Mouse (Mus musculus): Measurements from ENCODE around the gene Tnfrsf18. TPM values are rescaled to one million over a fixed set of nuclear protein-coding genes. Genes with fewer than 3 reads are reported as not detected.

Gene Tnfrsf18
- not detected for total RNA-seq (2021)
- long read RNA-seq, experiment 1, partial matches to known transcripts, result 0 of 2 reads
- long read RNA-seq, experiment 1, other reads (novel, unspliced or antisense), result 2 of 2 reads
- long read RNA-seq, experiment 2, result 0 reads

- no peak; the same call in 1 of the 2 replicates for TF ChIP-seq CTCF (IDR thresholded peaks at IDR 0.05)
- peak; percentile 41 to 68 for DNase-seq (ENCODE audit: extremely low spot score in 1 of 2, low spot score in 2 of 2)
- intact Hi-C loops (cut with DNase I), result no loop called here
- Histone ChIP-seq H3K27ac (no peak within 1 kb of the TSS), H3K4me3 (no peak within 1 kb of the TSS)
These were observed at the start of gene Tnfrsf18 for GRCm38 (mm10) chr4:156026013-156026412. TSS of gene Tnfrsf18 (plus strand) at chr4:156026164.

GRCm38 (mm10) chr4:155981436-155982082, 44.4 kb upstream of the Tnfrsf18 start:
- no peak for DNase-seq (ENCODE audit: extremely low spot score in 1 of 2, low spot score in 2 of 2)
- no peak for TF ChIP-seq CTCF (IDR thresholded peaks at IDR 0.05)
- Histone ChIP-seq H3K27ac (no peak overlapping the region), H3K4me3 (no peak overlapping the region)
- intact Hi-C loops (cut with DNase I), result no loop called here

GRCm38 (mm10) chr4:155983788-155984187, 42.2 kb upstream of the Tnfrsf18 start:
- intact Hi-C loops (cut with DNase I), result no loop called here
- H3K27ac ChIP-seq, result no peak overlapping the region
- no peak for DNase-seq (ENCODE audit: extremely low spot score in 1 of 2, low spot score in 2 of 2)
- TF ChIP-seq CTCF (IDR thresholded peaks at IDR 0.05), result no peak
- no peak overlapping the region for H3K4me3 ChIP-seq

- Histone ChIP-seq H3K4me3 (peak overlapping the region; percentile 91), H3K27ac (peak overlapping the region; percentile 99)
- no peak for TF ChIP-seq CTCF (IDR thresholded peaks at IDR 0.05)
- no peak for DNase-seq (ENCODE audit: extremely low spot score in 1 of 2, low spot score in 2 of 2)
- intact Hi-C loops (cut with DNase I), result loop anchor here (5.0 kb wide), 1 partner anchor 99 kb away; the partner anchor contains the start of genes Acap3 and Pusl1
These were observed 34.6 kb upstream of the Tnfrsf18 start for GRCm38 (mm10) chr4:155991211-155991907.

GRCm38 (mm10) chr4:155991908-155992230, 34.1 kb upstream of the Tnfrsf18 start:
- DNase-seq (ENCODE audit: extremely low spot score in 1 of 2, low spot score in 2 of 2), result no peak
- intact Hi-C loops (cut with DNase I), result loop anchor here (1.0 to 5.0 kb wide), 2 partner anchors 100 to 117 kb away; partner anchors contain the start of genes 9430015G10Rik, Acap3 and Pusl1
- no peak for TF ChIP-seq CTCF (IDR thresholded peaks at IDR 0.05)
- peak overlapping the region; percentile 91 for H3K4me3 ChIP-seq
- H3K27ac ChIP-seq, result peak overlapping the region; percentile 99

GRCm38 (mm10) chr4:155992241-155992905, 33.6 kb upstream of the Tnfrsf18 start, which contains the start of the genes B3galt6 and Sdf4:
TSS of gene B3galt6 (minus strand) at chr4:155992649.
TSS of gene Sdf4 (plus strand) at chr4:155992872.
- peak; percentile 89 to 93 for DNase-seq (ENCODE audit: extremely low spot score in 1 of 2, low spot score in 2 of 2)
- intact Hi-C loops (cut with DNase I), result loop anchor here (1.0 to 5.0 kb wide), 2 partner anchors 100 to 117 kb away; partner anchors contain the start of genes 9430015G10Rik, Acap3 and Pusl1
- Histone ChIP-seq H3K4me3 (peak within 1 kb of the TSS; percentile 99), H3K27ac (peak within 1 kb of the TSS; percentile 99)
- TF ChIP-seq CTCF (IDR thresholded peaks at IDR 0.05), result peak; percentile 83

- no peak for TF ChIP-seq CTCF (IDR thresholded peaks at IDR 0.05)
- Histone ChIP-seq H3K27ac (peak overlapping the region; percentile 98), H3K4me3 (peak overlapping the region; percentile 99)
- intact Hi-C loops (cut with DNase I), result loop anchor here (1.0 to 5.0 kb wide), 2 partner anchors 101 to 116 kb away; partner anchors contain the start of genes 9430015G10Rik, Acap3 and Pusl1
- DNase-seq (ENCODE audit: extremely low spot score in 1 of 2, low spot score in 2 of 2), result peak in 1 of 2 experiments; percentile 93
These were observed 32.9 kb upstream of the Tnfrsf18 start for GRCm38 (mm10) chr4:155992906-155993547.

GRCm38 (mm10) chr4:155993606-155994005, 32.4 kb upstream of the Tnfrsf18 start:
- no peak for DNase-seq (ENCODE audit: extremely low spot score in 1 of 2, low spot score in 2 of 2)
- Histone ChIP-seq H3K4me3 (peak overlapping the region; percentile 99), H3K27ac (peak overlapping the region; percentile 98)
- no peak for TF ChIP-seq CTCF (IDR thresholded peaks at IDR 0.05)
- intact Hi-C loops (cut with DNase I), result loop anchor here (5.0 kb wide), 1 partner anchor 101 kb away; the partner anchor contains the start of genes Acap3 and Pusl1

- no peak for TF ChIP-seq CTCF (IDR thresholded peaks at IDR 0.05)
- Histone ChIP-seq H3K4me3 (no peak overlapping the region), H3K27ac (no peak overlapping the region)
- DNase-seq (ENCODE audit: extremely low spot score in 1 of 2, low spot score in 2 of 2), result no peak
- intact Hi-C loops (cut with DNase I), result no loop called here
These were observed 21.9 kb upstream of the Tnfrsf18 start for GRCm38 (mm10) chr4:156004109-156004508.

GRCm38 (mm10) chr4:156008369-156008768, 17.6 kb upstream of the Tnfrsf18 start:
- no peak overlapping the region for H3K4me3 ChIP-seq
- intact Hi-C loops (cut with DNase I), result no loop called here
- TF ChIP-seq CTCF (IDR thresholded peaks at IDR 0.05), result no peak
- no peak for DNase-seq (ENCODE audit: extremely low spot score in 1 of 2, low spot score in 2 of 2)
- no peak overlapping the region for H3K27ac ChIP-seq

GRCm38 (mm10) chr4:156013637-156014036, 12.3 kb upstream of the Tnfrsf18 start, which contains the start of gene Tnfrsf4:
TSS of gene Tnfrsf4 (plus strand) at chr4:156013843.
- DNase-seq (ENCODE audit: extremely low spot score in 1 of 2, low spot score in 2 of 2), result peak in 1 of 2 experiments; percentile 40
- TF ChIP-seq CTCF (IDR thresholded peaks at IDR 0.05), result no peak
- no peak within 1 kb of the TSS for H3K4me3 ChIP-seq
- H3K27ac ChIP-seq, result 0 out of 2 replicates have a peak within 1 kb of the TSS, but pooled peaks have one; percentile 19
- intact Hi-C loops (cut with DNase I), result no loop called here

Data from left cerebral cortex, adult 2 months (tissue).